Mouse (Mus musculus) bone marrow macrophage, adult 2 months (primary cell): Measurements from ENCODE around the gene Fbxo28. TPM values are rescaled to one million over a fixed set of nuclear protein-coding genes. Genes with fewer than 3 reads are reported as not detected.

Source experiments
- H3K27ac ChIP-seq: 2 replicates; pipeline ENCODE4 v1.5.1; 2012; ENCODE audit warnings: low read depth, low read length; ENCODE audit not compliant: insufficient read depth
- H3K4me1 ChIP-seq: 2 replicates; pipeline ENCODE4 v1.6.1; 2012; ENCODE audit warnings: low read length; ENCODE audit not compliant: control insufficient read depth, insufficient read depth
- H3K4me3 ChIP-seq: 2 replicates; pipeline ENCODE4 v1.5.1; 2012; ENCODE audit warnings: mild to moderate bottlenecking, low read length, moderate library complexity; ENCODE audit not compliant: insufficient read depth
- CTCF ChIP-seq: IDR thresholded peaks from 2 replicates; pipeline ENCODE4 v1.5.1; 2012; ENCODE audit warnings: low read depth, mild to moderate bottlenecking, low read length, moderate library complexity
- POLR2A ChIP-seq: IDR thresholded peaks from 2 replicates; pipeline ENCODE4 v1.6.1; 2012; ENCODE audit warnings: mild to moderate bottlenecking, low read depth, low read length, borderline replicate concordance
- polyA plus RNA-seq: library from polyadenylated mRNA; stranded (reverse); fragments of >200 nt; gene quantifications from 2 replicates; pipeline ENCODE4 v1.2.4, GENCODE M21; 2012; ENCODE audit not compliant: missing spikeins, insufficient read depth, insufficient read length

Fbxo28 gene
- polyA plus RNA-seq, 1 experiment: 23.6 TPM

DNA sequence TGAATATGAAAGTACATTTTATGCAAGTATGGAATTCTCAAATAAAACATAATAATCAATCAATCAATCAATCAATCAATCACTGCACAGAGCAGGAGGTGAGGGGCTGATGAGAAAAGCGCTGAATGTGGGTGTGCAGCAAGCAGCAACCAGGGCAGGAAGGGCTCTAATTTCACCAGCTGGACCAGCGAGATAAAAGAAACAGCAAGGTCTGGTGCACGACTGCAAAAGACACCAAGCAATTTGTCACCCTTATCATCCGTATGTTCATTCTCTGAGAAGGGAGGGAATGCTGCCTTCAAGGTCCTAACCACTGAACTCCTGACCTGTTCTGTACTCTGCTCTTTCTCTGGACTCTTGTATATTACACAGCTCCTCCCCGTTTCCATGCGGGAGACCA lies 8.1 kb upstream of the Fbxo28 start:
- H3K4me3 ChIP-seq: no peak overlapping the region
- peaks cover 3% of the 10 kb centered on the region; the same call in 1 of the 2 replicates for H3K4me1 ChIP-seq
- H3K27ac ChIP-seq: no peak overlapping the region
- no peak for TF ChIP-seq CTCF
- no peak for TF ChIP-seq POLR2A

DNA sequence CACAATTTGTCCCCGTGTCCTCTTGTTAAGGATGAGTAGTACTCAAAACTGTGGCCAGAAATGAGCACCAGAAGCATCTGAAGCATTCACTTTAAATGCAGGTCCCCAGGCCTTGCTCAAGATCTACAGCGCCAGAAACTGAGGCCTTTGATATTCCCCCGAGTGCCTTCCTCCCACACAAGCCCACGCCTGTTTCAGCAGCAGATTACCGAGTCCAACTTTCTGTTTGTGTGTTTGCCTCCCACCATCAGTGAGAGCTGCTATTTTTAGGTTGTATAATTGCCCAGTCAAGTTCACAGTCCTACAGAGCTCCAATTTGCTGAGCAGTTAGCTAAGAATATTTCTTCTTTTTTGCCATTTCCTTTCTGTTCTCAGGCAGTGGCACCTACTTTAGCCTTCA lies 5.1 kb upstream of the Fbxo28 start:
- no peak overlapping the region for H3K4me3 ChIP-seq
- H3K27ac ChIP-seq: no peak overlapping the region
- no peak for TF ChIP-seq POLR2A
- TF ChIP-seq CTCF: no peak
- H3K4me1 ChIP-seq: peaks cover 3% of the 10 kb centered on the region

DNA sequence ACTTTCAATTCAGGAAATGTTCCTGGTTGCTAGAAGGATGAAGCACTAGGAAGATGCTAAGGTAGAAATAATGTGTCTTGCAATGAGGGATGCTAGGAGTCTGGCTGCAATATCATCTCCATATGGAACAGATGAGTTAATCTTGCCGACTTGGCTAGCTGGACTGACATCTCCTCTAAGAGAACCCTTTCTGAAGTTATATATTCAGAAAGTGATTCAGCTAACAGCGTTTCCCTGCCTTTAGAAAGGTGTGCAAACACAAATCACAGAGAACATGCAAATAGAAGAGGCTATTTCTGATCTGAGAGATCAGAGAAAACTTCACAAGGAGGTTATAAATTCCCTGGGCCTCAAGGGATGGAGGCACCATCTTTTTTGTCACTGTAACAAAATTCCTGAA lies 4.4 kb upstream of the Fbxo28 start:
- Histone ChIP-seq H3K4me3 (no peak overlapping the region), H3K27ac (no peak overlapping the region), H3K4me1 (peaks cover 3% of the 10 kb centered on the region)
- TF ChIP-seq CTCF (no peak), POLR2A (no peak)

DNA sequence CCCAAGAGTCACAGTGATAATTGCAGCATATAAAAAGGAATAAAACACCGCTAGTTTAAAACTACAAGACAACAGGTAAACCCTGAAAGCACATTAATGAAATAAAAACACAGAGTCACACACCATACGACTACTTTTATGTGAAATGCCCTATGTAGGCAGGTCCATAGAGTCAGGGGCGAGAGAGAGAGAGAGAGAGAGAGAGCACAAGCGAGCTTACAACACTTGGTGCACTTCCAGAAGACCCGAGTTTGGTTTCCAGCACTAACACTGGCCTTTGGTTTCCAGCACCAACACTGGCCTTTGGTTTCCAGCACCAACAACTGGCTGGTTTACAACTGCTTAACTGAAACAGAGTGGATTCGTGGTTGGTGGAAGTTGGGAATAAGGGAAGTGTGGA lies 564 bp upstream of the Fbxo28 start:
- H3K4me3 ChIP-seq: no peak overlapping the region
- no peak overlapping the region for H3K27ac ChIP-seq
- TF ChIP-seq POLR2A (no peak), CTCF (no peak)
- peaks cover 17% of the 10 kb centered on the region for H3K4me1 ChIP-seq

GRCm38 (mm10) chr1:182340281-182340680 lies 1.1 kb downstream of the Fbxo28 start:
- Histone ChIP-seq H3K4me3 (peak overlapping the region; percentile 96), H3K4me1 (peaks cover 26% of the 10 kb centered on the region), H3K27ac (no peak overlapping the region)
- no peak for TF ChIP-seq POLR2A
- no peak for TF ChIP-seq CTCF

DNA sequence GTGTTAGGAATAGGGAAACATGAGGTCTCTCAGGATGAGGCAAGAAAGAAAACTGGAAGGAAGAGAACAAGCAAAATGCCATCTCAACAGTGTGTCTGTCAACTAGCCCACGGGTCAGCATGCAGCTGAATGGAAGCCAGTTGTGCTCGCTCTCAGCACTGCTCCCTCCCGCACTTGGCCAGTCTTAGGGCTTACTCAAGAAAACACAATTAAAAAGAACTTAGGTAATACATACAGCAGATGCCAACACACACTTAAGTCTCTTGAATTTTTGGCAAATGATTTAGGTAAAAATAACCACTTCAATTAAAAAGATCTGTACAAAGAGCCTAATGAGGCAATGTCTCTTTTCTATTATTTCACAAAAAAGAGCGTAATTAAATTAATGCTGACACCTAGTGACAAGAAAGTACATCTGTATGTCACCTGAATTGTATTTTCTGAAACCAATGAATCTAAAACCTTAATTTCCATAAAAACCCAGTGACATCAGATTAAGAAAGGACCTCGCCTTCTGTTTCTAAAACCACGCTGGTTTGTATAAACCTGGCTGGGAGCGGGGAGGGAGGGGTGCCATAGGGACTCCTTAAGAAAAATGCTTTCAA lies 2.4 kb downstream of the Fbxo28 start:
- Histone ChIP-seq H3K4me1 (peaks cover 33% of the 10 kb centered on the region), H3K27ac (no peak overlapping the region), H3K4me3 (no peak overlapping the region)
- TF ChIP-seq CTCF: no peak
- TF ChIP-seq POLR2A: no peak

GRCm38 (mm10) chr1:182333766-182334437 lies 7.5 kb downstream of the Fbxo28 start:
- Histone ChIP-seq H3K27ac (peak overlapping the region; percentile 16; the same call in 1 of the 2 replicates), H3K4me1 (peaks cover 33% of the 10 kb centered on the region), H3K4me3 (no peak overlapping the region)
- TF ChIP-seq POLR2A: no peak
- no peak for TF ChIP-seq CTCF

GRCm38 (mm10) chr1:182332090-182333034 lies 9.1 kb downstream of the Fbxo28 start:
- Histone ChIP-seq H3K4me3 (no peak overlapping the region), H3K27ac (no peak overlapping the region), H3K4me1 (peaks cover 35% of the 10 kb centered on the region)
- TF ChIP-seq CTCF (no peak), POLR2A (no peak)

GRCm38 (mm10) chr1:182325919-182326318 lies 15.5 kb downstream of the Fbxo28 start:
- peak overlapping the region; percentile 89 for H3K27ac ChIP-seq

DNA sequence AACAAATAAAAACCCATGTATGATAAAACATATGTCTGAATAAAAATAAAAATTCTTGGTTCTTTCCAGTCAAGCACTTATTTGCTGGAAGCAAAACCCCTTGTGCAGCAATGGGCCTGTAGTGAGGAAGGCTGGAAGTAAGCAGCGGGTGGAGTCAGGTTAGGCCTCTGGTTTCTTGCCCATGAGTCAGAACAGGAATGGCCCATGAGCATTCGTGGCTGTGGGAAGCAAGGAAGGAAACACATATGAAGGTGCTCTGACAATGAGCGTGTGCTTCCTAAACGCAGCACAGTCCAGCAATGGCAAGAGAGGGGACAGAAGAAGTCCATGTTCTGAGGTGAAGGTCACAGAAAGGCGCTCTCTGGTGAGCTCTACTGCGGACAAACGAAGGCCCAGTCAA lies 16.9 kb downstream of the Fbxo28 start:
- Histone ChIP-seq H3K4me3 (no peak overlapping the region), H3K27ac (peak overlapping the region; percentile 9), H3K4me1 (peaks cover 37% of the 10 kb centered on the region)
- TF ChIP-seq CTCF (no peak), POLR2A (no peak)

More at GRCm38 (mm10) chr1:182325919-182326318, 15.5 kb downstream of the Fbxo28 start:
- Histone ChIP-seq H3K4me3 (peak overlapping the region; percentile 7; the same call in 1 of the 2 replicates), H3K4me1 (peaks cover 33% of the 10 kb centered on the region)
- TF ChIP-seq POLR2A: no peak
- no peak for TF ChIP-seq CTCF
